Mouse (Mus musculus): ENCODE data around the gene Zfp965. TPM values are rescaled to one million over a fixed set of nuclear protein-coding genes. Genes with fewer than 3 reads are reported as not detected.
"Not testable (repeated sequence)": the region's sequence is repeated elsewhere in the genome, so short reads cannot be mapped to it uniquely, and the experiment has no call there.

The Zfp965 gene
- polyA plus RNA-seq (2015; fragmentation: Nextera tagmentation; extraction: Ambion mirVana) = 6.4 and 8.7 TPM in 2 replicates

DNA sequence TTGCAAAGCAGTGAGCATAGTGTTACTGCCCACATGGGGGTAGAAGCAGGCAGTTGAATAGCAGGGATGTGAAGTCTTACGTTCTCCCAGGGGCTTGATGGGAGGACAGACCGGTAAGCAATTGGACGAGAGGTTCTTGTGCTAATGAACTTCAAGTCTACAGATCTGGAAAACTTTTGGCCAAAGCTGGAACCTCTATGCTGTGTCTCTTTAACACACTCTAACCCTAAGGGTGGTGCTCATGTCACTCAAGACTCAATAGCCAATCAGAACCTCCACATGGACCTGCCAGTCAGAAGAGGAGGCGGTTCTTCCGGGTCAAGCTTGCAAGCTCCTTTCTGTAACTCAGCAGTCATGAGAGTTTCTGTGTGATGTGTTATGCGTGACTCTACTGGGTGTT, at the start of gene Zfp965:
Gene Zfp965, plus strand, starts transcription at position 301 of the 400 bp plus-strand sequence.
- WGBS = no CpG with 5 or more reads among the region's 6 CpGs
- not testable (repeated sequence) for H3K9ac ChIP-seq; H3K27me3 ChIP-seq; H3K27ac ChIP-seq (replicated peaks); H3K36me3 ChIP-seq; H3K4me3 ChIP-seq; H3K4me2 ChIP-seq; H3K4me1 ChIP-seq (replicated peaks); H3K9me3 ChIP-seq; ATAC-seq (ENCODE audit: low read depth)

DNA sequence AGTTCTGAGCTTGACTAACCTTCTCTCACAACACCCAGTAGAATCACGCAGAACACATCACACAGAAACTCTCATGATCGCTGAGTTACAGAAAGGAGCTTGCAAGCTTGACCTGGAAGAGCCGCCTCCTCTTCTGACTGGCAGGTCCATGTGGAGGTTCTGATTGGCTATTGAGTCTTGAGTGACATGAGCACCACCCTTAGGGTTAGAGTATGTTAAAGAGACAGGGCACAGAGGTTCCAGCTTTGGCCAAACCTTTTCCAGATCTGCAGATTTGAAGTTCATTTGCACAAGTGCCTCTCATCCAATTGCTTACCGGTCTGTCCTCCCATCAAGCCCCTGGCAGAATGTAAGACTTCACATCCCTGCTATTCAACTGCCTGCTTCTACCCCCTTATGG, 34.1 kb upstream of the Zfp965 start, which contains the start of gene Gm4724:
Gene Gm4724, minus strand, starts transcription at position 101 of the 400 bp plus-strand sequence.
- not testable (repeated sequence) for H3K9ac ChIP-seq; H3K4me1 ChIP-seq (replicated peaks); H3K9me3 ChIP-seq; H3K4me2 ChIP-seq; H3K36me3 ChIP-seq; H3K4me3 ChIP-seq; ATAC-seq (ENCODE audit: low read depth); H3K27ac ChIP-seq (replicated peaks); H3K27me3 ChIP-seq
- no CpG with 5 or more reads among the region's 4 CpGs for WGBS

Other genes starting within 250 kb of the Zfp965 start
- 1.6 TPM in 1 of 2 replicates, not detected in the other for gene Gm14440, start 194.9 kb upstream of the Zfp965 start, polyA plus RNA-seq (2015; fragmentation: Nextera tagmentation; extraction: Ambion mirVana)
- gene Gm4631, start 131.8 kb upstream of the Zfp965 start, polyA plus RNA-seq (2015; fragmentation: Nextera tagmentation; extraction: Ambion mirVana) = 14.0 and 15.5 TPM in 2 replicates
- gene Zfp968, start 97.5 kb upstream of the Zfp965 start, polyA plus RNA-seq (2015; fragmentation: Nextera tagmentation; extraction: Ambion mirVana) = 5.2 and 6.4 TPM in 2 replicates
- 9.2 and 19.7 TPM in 2 replicates for gene Gm4724, start 34.2 kb upstream of the Zfp965 start, polyA plus RNA-seq (2015; fragmentation: Nextera tagmentation; extraction: Ambion mirVana)
- not detected in 2 replicates for gene Gm11007, start 174.0 kb downstream of the Zfp965 start, polyA plus RNA-seq (2015; fragmentation: Nextera tagmentation; extraction: Ambion mirVana)
- gene Zfp969, start 233.7 kb downstream of the Zfp965 start, polyA plus RNA-seq (2015; fragmentation: Nextera tagmentation; extraction: Ambion mirVana) = 4.2 and 12.1 TPM in 2 replicates

Data from neural tube, embryonic 13.5 days (tissue).